Mouse (Mus musculus) layer of hippocampus, adult 11-12 months (tissue): Measurements from ENCODE around the gene Pnpo.

ENCODE experiments used
- DNase-seq: peaks from one replicate; pipeline ENCODE4 v3.0.0; 2022; ENCODE audit warnings: low spot score

The Pnpo gene

GRCm38 (mm10) chr11:96969746-96970145 is 26.0 kb upstream of the Pnpo start:
- no peak for DNase-seq

GRCm38 (mm10) chr11:96969280-96969722 is 25.5 kb upstream of the Pnpo start:
- no peak for DNase-seq

- DNase-seq = no peak
Observed at GRCm38 (mm10) chr11:96968476-96968875, 24.7 kb upstream of the Pnpo start.

- DNase-seq = no peak
Observed at GRCm38 (mm10) chr11:96967544-96968269, 23.9 kb upstream of the Pnpo start.

GRCm38 (mm10) chr11:96966914-96967543 is 23.2 kb upstream of the Pnpo start:
- no peak for DNase-seq

- DNase-seq = no peak
Observed at GRCm38 (mm10) chr11:96966172-96966571, 22.4 kb upstream of the Pnpo start.

GRCm38 (mm10) chr11:96963580-96963979 is 19.8 kb upstream of the Pnpo start:
- DNase-seq = peak; percentile 95

GRCm38 (mm10) chr11:96957061-96957805 is 13.4 kb upstream of the Pnpo start:
- no peak for DNase-seq

- DNase-seq = no peak
Observed at GRCm38 (mm10) chr11:96956009-96956724, 12.4 kb upstream of the Pnpo start.

- DNase-seq = no peak
Observed at GRCm38 (mm10) chr11:96955094-96955493, 11.3 kb upstream of the Pnpo start.

- DNase-seq = no peak
Observed at GRCm38 (mm10) chr11:96952896-96953295, 9.1 kb upstream of the Pnpo start.

GRCm38 (mm10) chr11:96952426-96952825 is 8.6 kb upstream of the Pnpo start:
- DNase-seq = no peak

- DNase-seq = no peak
Observed at GRCm38 (mm10) chr11:96950767-96951166, 7.0 kb upstream of the Pnpo start.

- DNase-seq = no peak
Observed at GRCm38 (mm10) chr11:96947849-96948248, 4.1 kb upstream of the Pnpo start.

- DNase-seq = no peak
Observed at GRCm38 (mm10) chr11:96946498-96946897, 2.7 kb upstream of the Pnpo start.

- no peak for DNase-seq
Observed at GRCm38 (mm10) chr11:96944844-96945580, 1.2 kb upstream of the Pnpo start.

GRCm38 (mm10) chr11:96941989-96942590 is 1.7 kb downstream of the Pnpo start:
- no peak for DNase-seq

GRCm38 (mm10) chr11:96940578-96941465 is 3.0 kb downstream of the Pnpo start:
- no peak for DNase-seq

- no peak for DNase-seq
Observed at GRCm38 (mm10) chr11:96938426-96938800, 5.4 kb downstream of the Pnpo start.
